Mouse (Mus musculus) CH12.LX (cell line): ENCODE measurements around the gene 9430015G10Rik. TPM values are rescaled to one million over a fixed set of nuclear protein-coding genes. Genes with fewer than 3 reads are reported as not detected.

Source experiments
- DNase-seq: peaks from one replicate; pipeline ENCODE4 v3.0.0-alpha.2; 2013; ENCODE audit errors: extremely low read depth
- H3K27ac ChIP-seq: 2 replicates; pipeline ENCODE4 v1.5.1; 2012; ENCODE audit warnings: low read depth, mild to moderate bottlenecking, control low read depth, moderate library complexity; ENCODE audit not compliant: insufficient read depth
- H3K27me3 ChIP-seq: replicated peaks from 2 replicates; pipeline ENCODE3; 2012; ENCODE audit warnings: inconsistent platforms
- H3K36me3 ChIP-seq, 2 experiments: replicated peaks in 1 of 2; 2 replicates each; pipeline versions ENCODE3 to v1.6.1; 2012; ENCODE audit warnings: inconsistent platforms in 1 of 2, low read length in 1 of 2, mild to moderate bottlenecking in 1 of 2, mixed read lengths in 1 of 2, moderate library complexity in 1 of 2; ENCODE audit not compliant: control insufficient read depth in 1 of 2, insufficient read depth in 1 of 2
- H3K4me1 ChIP-seq, 2 experiments: 2 replicates each; pipeline ENCODE4 v1.6.1; 2012; ENCODE audit warnings: inconsistent platforms in 1 of 2, moderate library complexity in 1 of 2; ENCODE audit not compliant: insufficient read depth in 2 of 2, control insufficient read depth in 1 of 2
- H3K4me2 ChIP-seq: 2 replicates; pipeline ENCODE4 v1.6.1; 2012; ENCODE audit warnings: low read depth, mild to moderate bottlenecking, control low read depth; ENCODE audit not compliant: poor library complexity, insufficient read depth, severe bottlenecking
- H3K4me3 ChIP-seq, 3 experiments: fragments of 150-350 bp in 1 of 3; sonication (generic) in 1 of 3; replicated peaks in 1 of 3; 2 replicates each; pipeline versions ENCODE3 to v1.5.1; 2011 to 2012; ENCODE audit warnings: low read depth in 2 of 3, low read length in 2 of 3, mild to moderate bottlenecking in 2 of 3, moderate library complexity in 2 of 3, control low read depth in 1 of 3, improper control_type of control experiment in 1 of 3, inconsistent platforms in 1 of 3, mixed read lengths in 1 of 3; ENCODE audit not compliant: poor library complexity in 1 of 3
- H3K79me2 ChIP-seq: replicated peaks from 2 replicates; pipeline ENCODE4 v1.6.1; 2012; ENCODE audit warnings: mild to moderate bottlenecking, moderate library complexity; ENCODE audit not compliant: control insufficient read depth, poor library complexity, insufficient read depth, severe bottlenecking; ENCODE audit errors: extremely low read depth
- H3K9ac ChIP-seq: 2 replicates; pipeline ENCODE4 v1.6.1; 2012; ENCODE audit warnings: low read depth, mild to moderate bottlenecking, control low read depth, moderate library complexity; ENCODE audit not compliant: insufficient read depth
- H3K9me3 ChIP-seq: replicated peaks from 2 replicates; pipeline ENCODE3; 2012; ENCODE audit warnings: low read length, inconsistent platforms, mixed read lengths
- CHD1 ChIP-seq: IDR thresholded peaks from 2 replicates; pipeline ENCODE4 v1.6.1; 2012; ENCODE audit warnings: low read depth, low read length, improper control_type of control experiment, inconsistent platforms
- CHD2 ChIP-seq: IDR thresholded peaks from 2 replicates; pipeline ENCODE4 v1.6.1; 2011; ENCODE audit warnings: low read length, improper control_type of control experiment
- ELF1 ChIP-seq: IDR thresholded peaks from 2 replicates; pipeline ENCODE4 v1.6.1; 2014; ENCODE audit warnings: low read depth, mild to moderate bottlenecking, inconsistent platforms, low read length, improper control_type of control experiment
- HCFC1 ChIP-seq: IDR thresholded peaks from 2 replicates; pipeline ENCODE4 v1.6.1; 2012; ENCODE audit warnings: low read depth, mild to moderate bottlenecking, inconsistent platforms, low read length, improper control_type of control experiment
- IRF4 ChIP-seq: IDR thresholded peaks from 2 replicates; pipeline ENCODE4 v1.6.1; 2014; ENCODE audit warnings: low read depth, mild to moderate bottlenecking, inconsistent platforms, low read length, improper control_type of control experiment
- KAT2A ChIP-seq: IDR thresholded peaks from 2 replicates; pipeline ENCODE4 v1.6.1; 2012; ENCODE audit warnings: low read length, improper control_type of control experiment, inconsistent platforms; ENCODE audit not compliant: insufficient replicate concordance
- MEF2A ChIP-seq: IDR thresholded peaks from 2 replicates; pipeline ENCODE4 v1.6.1; 2014; ENCODE audit warnings: low read depth, mild to moderate bottlenecking, inconsistent platforms, low read length, improper control_type of control experiment, borderline replicate concordance
- MYC ChIP-seq: IDR thresholded peaks from 2 replicates; pipeline ENCODE4 v1.6.1; 2011; ENCODE audit warnings: low read depth, mild to moderate bottlenecking, improper control_type of control experiment, low read length
- PAX5 ChIP-seq: IDR thresholded peaks from 2 replicates; pipeline ENCODE4 v1.6.1; 2012; ENCODE audit warnings: low read length, inconsistent platforms, mixed read lengths
- POLR2A ChIP-seq: IDR thresholded peaks from 2 replicates; pipeline ENCODE4 v1.6.1; 2011; ENCODE audit warnings: low read depth, mild to moderate bottlenecking, improper control_type of control experiment, low read length
- RAD21 ChIP-seq: IDR thresholded peaks from 2 replicates; pipeline ENCODE4 v1.6.1; 2011; ENCODE audit warnings: low read depth, mild to moderate bottlenecking, low read length, improper control_type of control experiment, moderate library complexity
- SIN3A ChIP-seq: IDR thresholded peaks from 2 replicates; pipeline ENCODE4 v1.6.1; 2012; ENCODE audit warnings: low read length, improper control_type of control experiment, inconsistent platforms
- SMC3 ChIP-seq: IDR thresholded peaks from 2 replicates; pipeline ENCODE4 v1.6.1; 2011; ENCODE audit warnings: low read depth, low read length, improper control_type of control experiment
- UBTF ChIP-seq: IDR thresholded peaks from 2 replicates; pipeline ENCODE4 v1.6.1; 2012; ENCODE audit warnings: low read depth, mild to moderate bottlenecking, inconsistent platforms, low read length, improper control_type of control experiment, moderate library complexity
- ZC3H11A ChIP-seq: IDR thresholded peaks from 2 replicates; pipeline ENCODE4 v1.6.1; 2012; ENCODE audit warnings: low read depth, mild to moderate bottlenecking, inconsistent platforms, low read length, improper control_type of control experiment
- ZKSCAN1 ChIP-seq: IDR thresholded peaks from 2 replicates; pipeline ENCODE4 v1.6.1; 2012; ENCODE audit warnings: low read depth, inconsistent platforms, low read length, improper control_type of control experiment, borderline replicate concordance
- ZNF384 ChIP-seq: IDR thresholded peaks from 2 replicates; pipeline ENCODE4 v1.6.1; 2012; ENCODE audit warnings: low read depth, low read length, improper control_type of control experiment, inconsistent platforms
- dilution Hi-C: fragments of 300-500 bp; cut with MboI; formaldehyde crosslinking; loops from 2 replicates; pipeline ENCODE4 v1.14.3; 2020; ENCODE audit warnings: low sequenced_read_pairs; ENCODE audit not compliant: extremely low pct_unique_long_range_greater_than_20kb, extremely low pct_ligation_motif_present
- in situ Hi-C: fragments of 300-500 bp; cut with MboI; formaldehyde crosslinking; loops from 3 replicates; pipeline ENCODE4 v1.14.3; 2019; ENCODE audit warnings: low sequenced_read_pairs, low pct_ligation_motif_present, low pct_unique_long_range_greater_than_20kb, mixed read lengths
- polyA plus RNA-seq: library from polyadenylated mRNA; unstranded; fragments of >175 nt; gene quantifications from 2 replicates; pipeline ENCODE4 v1.2.1, GENCODE M21; 2012; ENCODE audit warnings: low read depth; ENCODE audit not compliant: insufficient read length
- total RNA-seq, 2 experiments: library from RNA; depleted of rRNA; stranded (reverse); fragments of 300-350 nt in 1 of 2; fragments of >200 nt in 1 of 2; gene quantifications; 2 replicates each; pipeline ENCODE4 v1.2.3; 2012 to 2014

Gene 9430015G10Rik
- total and polyA plus RNA-seq, 3 experiments, result 29.8 to 37.7 (median 29.8) TPM

GRCm38 (mm10) chr4:156130436-156130835 is 20.7 kb downstream of the 9430015G10Rik start, which contains the start of gene Rnf223:
Gene Rnf223 (plus strand): TSS chr4:156130513.
- Histone ChIP-seq H3K79me2 (no peaks in the 10 kb centered on the region), H3K4me1 (peaks cover 0 to 19% of the 10 kb centered on the region in 2 experiments; a peak in 2 of 4 replicates), H3K9me3 (no peaks in the 10 kb centered on the region), H3K4me3 (no peak within 1 kb of the TSS), H3K36me3 (peaks cover 13 to 36% of the 10 kb centered on the region in 2 experiments), H3K27ac (no peak within 1 kb of the TSS), H3K9ac (no peak within 1 kb of the TSS), H3K4me2 (no peak within 1 kb of the TSS), H3K27me3 (no peaks in the 10 kb centered on the region)
- TF ChIP-seq UBTF (no peak), MYC (no peak), POLR2A (no peak), ZNF384 (no peak), ZC3H11A (no peak)
- no peak for DNase-seq
- dilution Hi-C loops, result no loop called here
- in situ Hi-C loops, result no loop called here

- TF ChIP-seq CHD1 (no peak), RAD21 (no peak), MYC (no peak), ZKSCAN1 (no peak), IRF4 (no peak), HCFC1 (no peak), ZC3H11A (no peak), KAT2A (no peak)
- TF ChIP-seq, all 38 proteins: peak for 0
- dilution Hi-C loops, result no loop called here
- Histone ChIP-seq H3K27me3 (no peaks in the 10 kb centered on the region), H3K9ac (no peak overlapping the region), H3K4me1 (peaks cover 0 to 19% of the 10 kb centered on the region in 2 experiments; a peak in 2 of 4 replicates), H3K79me2 (no peaks in the 10 kb centered on the region), H3K36me3 (peaks cover 8 to 31% of the 10 kb centered on the region in 2 experiments), H3K4me3 (no peak overlapping the region), H3K4me2 (no peak overlapping the region), H3K9me3 (no peaks in the 10 kb centered on the region), H3K27ac (no peak overlapping the region)
- in situ Hi-C loops, result no loop called here
- no peak for DNase-seq
Observed at GRCm38 (mm10) chr4:156130940-156131339, 21.2 kb downstream of the 9430015G10Rik start.

- no peaks in the 10 kb centered on the region for H3K27me3 ChIP-seq
- peaks cover 0 to 7% of the 10 kb centered on the region in 2 experiments for H3K36me3 ChIP-seq
- H3K27ac ChIP-seq, result no peak overlapping the region
- peaks cover 0 to 11% of the 10 kb centered on the region in 2 experiments; a peak in 2 of 4 replicates for H3K4me1 ChIP-seq
- TF ChIP-seq ELF1 (no peak), UBTF (no peak), MEF2A (no peak), HCFC1 (no peak), SMC3 (no peak), ZKSCAN1 (no peak), PAX5 (no peak), SIN3A (no peak), MYC (no peak), CHD2 (no peak)
- TF ChIP-seq, all 38 proteins: peak for 0
- no peak for DNase-seq
- no peak overlapping the region for H3K4me3 ChIP-seq
- no peak overlapping the region for H3K4me2 ChIP-seq
- H3K9ac ChIP-seq, result no peak overlapping the region
- H3K9me3 ChIP-seq, result no peaks in the 10 kb centered on the region
- dilution Hi-C loops (no loop called here), in situ Hi-C loops (no loop called here)
- H3K79me2 ChIP-seq, result no peaks in the 10 kb centered on the region
Observed at GRCm38 (mm10) chr4:156133334-156133733, 23.6 kb downstream of the 9430015G10Rik start.
